Mouse (Mus musculus): ENCODE data around the gene Ube2o.

Ube2o gene

DNA sequence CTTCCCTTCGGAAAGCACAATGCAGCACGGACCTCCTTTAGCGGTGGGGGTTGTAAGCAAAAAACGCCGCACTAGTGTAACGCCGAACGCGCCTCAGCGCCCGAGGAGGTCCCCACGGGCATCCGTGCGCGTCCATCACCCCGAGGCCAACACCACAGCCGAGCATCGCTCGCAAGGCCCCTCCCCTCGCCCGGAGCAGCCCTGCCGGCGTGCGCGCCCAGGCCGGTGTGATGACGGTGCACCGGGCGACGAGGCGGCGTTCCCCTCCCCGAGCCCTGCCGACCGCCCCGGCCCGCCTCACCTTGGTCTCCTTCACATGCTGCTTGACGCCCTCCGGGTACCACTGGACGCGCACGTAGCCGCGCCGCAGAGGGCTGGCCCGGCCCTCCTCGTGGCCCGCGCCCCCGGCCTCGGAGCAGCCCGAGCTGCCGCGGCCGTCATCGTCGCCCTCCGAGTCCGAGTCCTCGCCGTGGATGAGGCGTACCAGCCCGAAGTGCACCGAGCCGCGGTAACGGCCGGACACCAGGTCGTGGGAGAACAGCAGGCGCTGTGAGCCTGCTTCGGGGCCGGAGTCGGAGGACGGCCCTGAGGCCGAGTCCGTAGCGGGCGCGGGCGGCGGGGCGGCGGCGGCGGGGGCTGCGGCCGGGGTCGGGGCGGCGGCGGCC, 404 bp downstream of the Ube2o start:
- DNase-seq (ENCODE audit: low read depth, low spot score) = peak; percentile 77

DNA sequence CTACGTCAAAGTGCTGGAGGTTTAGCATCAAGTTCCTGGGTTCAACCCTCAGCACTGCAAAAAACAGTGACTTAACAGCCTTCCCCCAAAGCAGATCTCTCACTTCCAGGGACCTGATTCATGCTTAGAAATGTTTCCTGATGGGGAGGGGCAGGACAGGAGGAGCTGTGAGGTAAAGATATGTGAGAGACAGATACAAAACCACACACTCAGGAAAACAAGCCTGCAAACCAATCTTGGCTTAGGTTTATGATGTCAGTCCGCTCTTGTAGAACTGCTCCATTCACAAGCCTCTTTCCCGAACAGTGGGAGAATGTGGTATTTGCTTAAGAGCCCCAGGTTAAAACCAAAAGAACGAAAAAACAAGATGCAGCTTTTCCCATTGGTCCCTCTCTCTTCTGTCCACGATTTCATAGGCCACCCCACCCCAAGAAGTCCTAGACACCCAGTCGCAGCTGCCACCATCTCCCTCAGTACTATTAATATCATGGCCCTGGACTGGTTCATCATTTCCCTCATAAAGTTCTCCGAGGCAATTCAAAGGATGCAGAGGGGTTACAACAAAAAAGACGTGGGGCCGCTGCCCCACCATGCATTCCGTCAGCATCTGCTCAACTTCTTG, 1.1 kb downstream of the Ube2o start:
- DNase-seq (ENCODE audit: low read depth, low spot score) = no peak

DNA sequence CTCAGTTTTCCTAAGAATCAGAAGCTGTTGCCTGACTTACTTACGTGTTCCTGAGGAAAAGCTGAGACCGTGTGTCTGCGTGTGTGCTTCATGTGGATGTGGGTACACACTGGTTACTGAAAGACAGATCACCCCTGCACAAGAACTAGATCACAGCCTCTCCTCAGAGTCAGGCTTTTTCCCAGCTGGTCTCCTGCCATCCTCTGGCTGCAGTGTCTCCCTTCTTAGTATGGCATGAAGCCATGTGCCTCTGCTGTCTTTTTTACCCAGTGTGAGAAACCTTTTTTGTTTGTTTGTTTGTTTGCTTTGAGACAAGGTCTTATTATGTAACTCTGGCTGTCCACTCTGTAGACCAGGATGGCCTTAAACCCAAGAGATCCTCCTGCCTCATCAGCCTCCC, 2.0 kb downstream of the Ube2o start:
- DNase-seq (ENCODE audit: low read depth, low spot score) = no peak

DNA sequence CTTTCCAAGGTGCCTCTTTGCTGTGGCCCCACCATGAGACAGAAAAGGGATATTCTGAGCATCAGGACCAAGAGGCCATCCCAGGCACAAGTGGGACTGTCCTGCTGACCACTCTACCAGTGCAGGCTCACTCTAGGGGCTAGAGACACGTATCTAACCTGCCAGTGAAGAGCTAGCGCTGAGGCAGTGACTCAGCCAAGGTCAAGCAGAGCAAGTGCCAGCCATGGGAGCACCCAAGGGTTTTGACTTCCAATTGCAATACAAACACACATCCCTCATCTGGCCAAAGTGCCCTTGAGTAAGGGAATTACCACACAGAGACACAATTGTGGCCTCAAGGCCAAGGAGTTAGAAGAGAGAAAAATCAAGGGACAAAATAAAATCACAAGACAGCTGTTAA, 5.9 kb downstream of the Ube2o start:
- no peak for DNase-seq (ENCODE audit: low read depth, low spot score)

DNA sequence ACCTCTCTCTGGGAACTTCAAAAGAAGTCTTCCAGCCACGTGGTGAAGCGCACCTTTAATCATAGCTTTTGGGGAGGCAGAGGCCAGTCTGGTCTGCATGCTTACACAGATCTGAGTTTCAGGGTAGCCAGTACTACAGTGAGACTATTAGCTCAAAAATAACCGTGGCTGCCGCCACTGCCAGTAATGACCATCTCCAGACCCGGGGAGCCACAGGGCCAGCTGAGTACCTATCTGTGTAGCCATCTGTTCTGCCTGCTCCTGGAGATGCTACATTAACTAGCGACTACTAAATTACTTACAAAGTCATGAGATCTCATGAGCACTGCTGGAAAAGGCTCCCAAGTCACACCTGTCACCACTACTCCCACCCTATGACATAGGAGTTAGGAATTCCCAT, 6.3 kb downstream of the Ube2o start:
- DNase-seq (ENCODE audit: low read depth, low spot score) = no peak

DNA sequence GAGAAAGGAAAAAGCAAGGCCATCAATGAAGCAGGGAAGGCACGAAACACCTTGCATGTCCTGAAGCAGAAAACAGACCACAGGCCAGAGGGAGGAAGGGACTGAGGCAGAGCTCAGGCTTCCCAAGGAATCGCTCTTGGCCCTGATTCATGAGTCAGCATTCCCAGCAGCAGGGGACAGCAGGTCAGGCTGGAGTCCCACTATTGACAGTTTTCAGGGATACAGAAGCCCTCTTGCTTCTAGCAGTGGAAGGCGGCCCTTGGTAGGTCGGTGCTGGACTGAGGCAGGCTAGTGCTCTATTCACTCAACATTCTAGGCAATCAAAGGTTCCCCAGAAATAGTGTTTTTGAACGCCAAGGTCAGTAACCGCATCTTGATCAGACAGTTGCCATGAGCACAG, 6.8 kb downstream of the Ube2o start:
- DNase-seq (ENCODE audit: low read depth, low spot score) = no peak

DNA sequence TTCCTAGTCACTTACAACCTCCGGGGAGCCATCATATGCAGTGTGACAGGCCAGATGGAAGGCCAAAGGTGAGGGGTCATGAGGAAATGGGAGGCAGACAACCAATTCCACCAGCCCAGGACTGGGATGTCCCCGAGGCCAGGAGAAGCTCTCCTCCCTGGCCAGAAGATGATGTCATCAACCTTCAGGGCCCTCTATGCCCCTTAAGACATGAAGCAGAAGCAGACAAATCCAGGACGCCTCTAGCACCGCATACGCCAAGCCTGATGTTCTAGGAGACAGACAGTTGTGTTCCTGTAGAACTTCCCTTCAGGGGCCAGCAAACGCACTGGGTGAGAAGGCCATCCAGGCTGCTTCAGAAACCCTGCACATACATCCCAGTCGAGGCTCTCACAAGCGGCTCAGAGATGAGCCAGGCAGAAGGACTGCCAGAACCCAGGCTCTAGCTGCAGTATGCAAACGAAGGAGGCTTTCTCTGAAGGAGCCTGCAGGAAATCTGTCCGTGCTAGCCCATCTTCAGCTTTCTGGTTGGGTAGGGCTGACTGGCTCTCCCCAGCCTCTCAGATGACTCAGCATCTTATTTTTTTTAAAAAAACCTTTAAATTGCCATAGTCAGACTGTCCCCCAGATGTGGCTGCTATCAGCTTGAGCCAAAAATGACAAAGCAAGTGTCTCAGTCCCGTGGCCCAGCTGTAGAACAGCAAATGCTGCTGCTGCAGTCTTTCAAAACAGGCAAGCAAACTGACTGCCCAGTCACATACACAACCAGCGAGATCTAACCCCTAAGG, 8.3 kb downstream of the Ube2o start:
- DNase-seq (ENCODE audit: low read depth, low spot score) = peak; percentile 85

DNA sequence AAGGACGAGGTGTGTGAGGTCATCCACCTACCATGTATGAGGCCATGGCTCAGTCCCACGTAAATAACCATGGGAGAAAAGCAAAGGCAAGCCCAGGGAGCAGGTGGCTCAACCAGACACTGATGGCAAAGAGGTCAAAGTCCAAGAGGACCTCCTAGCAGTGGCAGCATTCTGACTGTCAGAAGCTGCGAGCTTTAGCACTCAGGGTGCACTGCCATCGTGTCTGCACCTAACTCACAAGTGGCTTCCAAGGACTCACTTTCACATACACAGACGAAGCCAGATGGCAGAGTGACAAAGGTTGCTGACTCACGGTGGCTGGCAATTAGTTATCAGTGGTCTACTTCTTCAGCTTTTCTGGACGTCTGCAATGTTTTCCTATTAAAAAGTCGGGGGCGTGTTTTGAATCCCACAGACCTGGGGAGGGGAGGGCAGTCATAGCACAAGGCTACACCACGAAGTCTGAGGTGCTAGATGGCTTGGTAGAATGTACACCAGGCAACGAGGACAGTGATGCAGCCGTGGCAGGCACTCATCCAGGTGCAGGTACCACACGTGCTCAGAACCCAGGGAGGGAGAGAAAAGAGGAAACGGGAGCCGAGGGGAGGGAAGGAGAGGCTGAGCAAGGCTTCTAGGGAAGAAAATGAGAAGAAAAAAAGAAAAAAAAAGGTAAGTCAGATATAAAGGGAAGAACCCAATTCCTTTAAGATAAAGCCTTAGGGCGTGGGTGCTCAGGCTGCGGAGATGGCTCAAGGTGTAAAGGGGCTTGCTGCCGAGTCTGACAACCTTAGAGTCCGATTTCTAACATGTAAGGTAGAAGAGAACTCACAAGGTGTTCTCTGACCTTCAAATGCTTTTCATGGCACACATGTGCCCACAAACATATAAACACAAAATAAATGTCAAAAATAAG, 9.2 kb downstream of the Ube2o start:
- peak; percentile 56 for DNase-seq (ENCODE audit: low read depth, low spot score)

DNA sequence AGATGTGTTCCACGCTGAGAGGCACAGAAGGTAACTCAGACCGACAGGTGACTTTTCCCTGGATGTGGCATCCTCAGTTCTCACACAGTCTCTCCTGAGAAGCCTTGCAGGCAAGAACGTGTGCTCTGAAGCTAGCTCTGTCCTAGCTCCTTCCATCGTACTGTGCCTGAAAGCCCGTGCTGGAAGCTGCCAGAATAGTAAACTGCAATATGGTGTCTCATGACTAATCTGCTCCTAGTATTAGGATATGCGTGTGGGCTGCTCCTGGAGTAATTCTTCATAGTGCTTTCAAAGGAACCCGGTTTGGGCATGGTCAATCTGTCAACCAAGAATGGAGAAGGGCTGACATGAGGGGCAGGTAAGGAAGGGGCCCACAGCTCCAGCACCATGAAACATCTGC, 10.4 kb downstream of the Ube2o start:
- no peak for DNase-seq (ENCODE audit: low read depth, low spot score)

DNA sequence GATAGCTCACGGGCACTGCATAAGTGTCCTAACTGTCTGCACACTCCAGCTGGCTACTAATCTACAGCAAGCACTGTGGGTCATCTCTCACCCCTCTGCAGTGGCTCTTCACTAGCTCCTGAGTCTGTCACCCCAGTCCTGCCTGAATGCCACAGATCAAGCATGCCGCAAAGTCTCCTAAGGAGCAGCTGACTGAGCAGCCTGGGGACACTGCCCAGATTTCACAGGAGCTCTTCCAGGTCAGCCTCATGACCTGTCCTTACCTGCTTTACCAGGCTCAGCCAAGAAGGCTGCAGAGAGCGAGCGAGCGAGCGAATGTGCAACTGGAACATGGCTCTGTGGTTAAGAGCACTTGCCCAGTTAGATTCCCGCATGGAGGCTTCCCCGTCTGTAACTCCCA, 13.7 kb downstream of the Ube2o start:
- DNase-seq (ENCODE audit: low read depth, low spot score) = no peak

DNA sequence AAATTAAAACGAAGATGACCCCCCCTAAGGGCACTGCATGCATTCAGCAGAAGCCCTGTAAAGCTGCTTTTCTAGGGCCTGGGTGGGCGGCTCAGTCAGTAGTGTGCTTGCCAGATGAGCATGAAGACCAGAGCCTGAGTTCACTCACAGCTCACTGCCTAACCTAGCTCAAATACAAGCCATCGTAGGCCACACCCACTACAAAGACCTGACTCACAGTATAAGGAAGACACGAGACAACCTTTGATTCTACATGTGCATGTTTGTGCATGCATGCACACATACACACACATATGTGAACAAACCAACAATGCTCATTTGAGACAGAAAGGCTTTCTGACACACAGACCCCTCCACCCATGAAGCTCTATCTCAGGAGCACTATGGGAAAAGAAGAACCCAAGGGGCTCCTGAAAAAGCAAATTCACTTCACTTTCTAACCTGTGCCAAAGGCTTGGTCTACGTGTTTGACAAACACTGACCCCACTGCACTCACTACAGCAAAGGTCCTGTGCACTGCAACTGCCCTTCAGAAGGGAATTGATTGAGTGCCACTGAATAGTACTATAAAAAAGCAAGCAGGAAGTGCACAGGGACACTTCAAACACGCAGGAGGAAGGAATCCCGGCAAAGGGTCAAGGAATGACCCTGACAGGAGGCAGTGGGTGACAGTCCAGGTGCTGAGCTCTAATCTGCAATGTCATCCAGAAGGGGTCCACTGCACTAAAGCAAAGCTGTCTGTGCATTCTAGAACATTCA, 15.8 kb downstream of the Ube2o start:
- no peak for DNase-seq (ENCODE audit: low read depth, low spot score)

DNA sequence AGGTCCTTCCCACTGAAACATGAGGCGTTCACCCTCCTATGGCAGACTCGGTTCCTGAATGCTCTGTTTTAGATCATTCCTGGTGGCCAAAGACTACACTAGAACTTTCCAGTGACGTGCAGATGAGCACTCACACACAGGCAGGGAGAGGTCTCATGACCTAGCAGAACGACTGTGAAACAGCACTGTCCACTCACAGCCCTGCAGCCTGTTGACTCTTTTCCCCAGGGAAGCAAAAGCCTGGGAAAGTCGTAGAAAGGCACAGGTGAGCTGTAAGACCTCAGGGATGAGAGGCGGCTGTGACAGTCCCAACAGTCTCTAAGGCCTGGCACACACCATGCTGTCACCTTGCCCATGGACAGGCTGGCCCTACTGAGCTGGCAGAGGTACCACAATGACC, 24.9 kb downstream of the Ube2o start:
- DNase-seq (ENCODE audit: low read depth, low spot score) = no peak

DNA sequence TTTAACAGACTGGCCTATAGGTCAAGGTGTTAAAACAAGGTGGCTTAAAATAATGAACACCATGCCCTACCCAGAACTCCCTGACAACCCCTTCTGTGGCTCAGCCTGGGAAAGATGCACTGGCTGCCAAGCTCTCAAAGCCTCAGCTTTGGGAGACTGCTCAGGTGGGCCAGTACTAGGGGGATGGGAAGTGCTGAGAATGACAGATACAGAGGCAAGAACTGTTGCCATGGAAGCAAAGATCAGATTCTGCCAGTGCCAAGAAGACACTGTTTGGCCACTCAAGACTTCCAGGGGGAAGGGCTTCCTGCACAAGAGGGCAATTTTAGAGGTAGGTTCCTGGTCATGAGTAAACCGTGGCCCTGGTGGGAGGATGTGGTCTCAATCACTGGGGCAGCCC, 25.7 kb downstream of the Ube2o start:
- DNase-seq (ENCODE audit: low read depth, low spot score) = no peak

DNA sequence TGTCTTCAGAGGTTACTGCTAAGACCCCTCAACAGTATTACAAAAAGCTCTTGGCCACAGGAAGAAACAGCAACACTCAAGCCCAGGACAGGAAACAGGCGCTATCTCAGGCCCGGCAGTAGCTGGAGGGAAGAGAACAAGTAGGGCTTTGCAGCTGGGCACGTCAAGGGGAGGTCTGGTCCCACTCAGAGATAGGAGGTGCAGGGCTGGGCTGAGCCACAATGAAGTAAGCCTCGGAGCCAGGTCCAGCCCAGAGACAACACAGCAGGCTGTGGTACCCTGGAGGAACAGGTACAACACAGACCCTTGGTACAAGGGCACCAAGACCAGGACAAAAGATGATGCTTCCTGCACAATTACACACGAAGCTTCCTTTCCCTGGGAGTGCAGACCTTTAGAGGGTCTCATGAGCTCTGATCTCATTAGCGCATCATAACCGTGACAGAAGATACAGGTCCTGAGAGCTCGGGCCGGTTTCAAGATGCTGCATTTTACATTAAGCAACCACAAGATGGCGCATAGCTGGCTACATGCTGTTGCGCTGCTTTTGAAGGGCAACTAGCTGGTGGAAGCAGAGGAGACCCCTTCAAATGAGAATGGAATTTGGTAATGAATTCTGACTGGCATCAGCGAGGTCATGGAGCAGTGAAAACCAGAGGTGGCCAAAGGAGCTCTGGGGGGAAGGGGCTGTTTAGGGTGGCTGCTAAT, 26.9 kb downstream of the Ube2o start:
- DNase-seq (ENCODE audit: low read depth, low spot score) = peak; percentile 67

DNA sequence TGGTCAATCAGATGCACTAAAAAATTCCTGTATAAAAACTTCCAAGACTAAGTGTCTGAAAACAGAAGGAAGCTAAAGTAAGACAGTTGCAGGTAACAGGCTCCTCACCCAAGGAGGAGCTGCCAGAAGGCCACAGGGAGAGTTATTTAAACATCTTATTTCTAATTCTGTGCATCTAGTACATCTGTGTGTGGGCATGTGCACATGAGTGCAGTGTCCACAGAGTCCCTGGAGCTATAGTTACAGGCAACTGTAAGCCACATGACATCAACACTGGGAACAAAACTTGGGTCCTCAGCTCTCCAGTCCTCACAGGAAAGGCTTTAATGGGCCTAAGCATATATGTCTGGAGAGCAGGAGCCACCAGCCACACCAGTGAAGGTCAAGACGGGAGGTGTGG, 29.1 kb downstream of the Ube2o start:
- no peak for DNase-seq (ENCODE audit: low read depth, low spot score)

DNA sequence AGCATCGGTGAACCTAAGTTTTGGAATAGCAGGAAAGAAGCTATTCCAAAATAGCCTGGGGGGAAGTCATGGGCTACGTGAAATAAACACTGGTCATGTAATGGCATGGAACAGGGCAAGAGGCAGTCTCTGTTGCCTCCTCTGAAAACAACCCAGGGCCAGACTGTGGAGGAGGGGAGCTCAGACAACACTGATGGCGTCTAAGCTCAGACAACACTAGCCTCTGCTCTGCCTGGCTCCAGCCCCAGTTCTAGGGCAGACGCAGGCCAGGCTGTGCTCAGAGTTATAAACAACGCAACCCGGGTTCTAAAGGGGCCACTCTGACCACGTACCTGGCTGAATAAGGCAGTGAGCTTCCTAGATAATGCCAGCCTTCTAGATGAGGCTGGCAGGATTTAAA, 30.5 kb downstream of the Ube2o start:
- no peak for DNase-seq (ENCODE audit: low read depth, low spot score)

DNA sequence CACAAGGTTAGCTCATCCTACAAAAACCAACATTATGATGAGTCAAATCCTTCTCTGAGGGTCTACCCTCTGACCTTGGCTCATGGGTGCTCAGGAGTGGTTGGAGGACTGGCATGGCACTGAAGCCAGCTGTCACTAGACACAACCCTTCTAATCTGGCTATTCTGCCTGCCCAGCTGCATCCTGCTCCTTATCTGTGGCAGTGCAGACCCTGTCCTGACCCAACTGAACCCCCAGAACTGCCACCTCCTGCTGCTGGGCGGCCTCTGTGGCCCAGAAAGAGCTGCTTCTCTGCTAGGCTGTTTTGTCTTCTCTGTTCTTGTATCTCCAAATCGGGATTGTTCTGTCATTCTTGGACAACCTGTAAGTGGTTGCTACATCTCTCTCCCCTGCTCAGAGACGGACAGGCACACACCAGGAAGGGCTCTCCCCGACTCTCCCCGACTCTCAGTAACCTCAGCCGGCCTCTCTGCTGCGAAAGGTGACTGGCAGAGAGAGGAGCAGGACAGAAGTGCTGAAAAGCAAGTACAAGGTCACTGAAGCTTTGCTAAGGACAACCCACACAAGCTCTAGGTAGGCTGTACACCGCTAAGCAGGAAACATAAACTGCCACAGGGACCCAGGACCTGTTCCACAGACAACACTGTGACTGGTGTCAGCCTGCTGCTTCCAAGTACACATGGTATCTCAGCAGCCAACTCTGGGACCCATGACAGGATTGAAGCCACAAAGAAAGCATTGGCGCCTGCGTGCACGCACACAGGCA, 31.8 kb downstream of the Ube2o start:
- DNase-seq (ENCODE audit: low read depth, low spot score) = no peak

DNA sequence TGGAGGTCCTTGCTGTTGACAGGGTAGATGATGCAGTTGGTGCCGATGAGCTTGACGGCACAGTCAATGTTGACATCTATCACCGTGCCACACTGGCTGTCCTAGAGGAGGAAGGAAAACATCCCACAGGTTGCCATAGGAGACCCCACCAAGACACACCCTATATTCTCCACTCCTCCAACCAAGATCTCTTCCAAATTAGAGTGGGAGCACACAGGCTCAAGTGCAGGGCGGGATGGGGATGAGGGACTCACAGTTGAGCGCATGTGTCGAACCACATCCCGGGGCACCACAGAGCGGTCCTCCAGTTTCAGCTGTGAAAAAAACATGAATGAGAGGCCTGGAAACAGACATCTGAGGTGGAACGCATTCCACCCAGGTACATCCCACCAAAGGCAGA, 32.5 kb downstream of the Ube2o start:
- DNase-seq (ENCODE audit: low read depth, low spot score) = no peak

DNA sequence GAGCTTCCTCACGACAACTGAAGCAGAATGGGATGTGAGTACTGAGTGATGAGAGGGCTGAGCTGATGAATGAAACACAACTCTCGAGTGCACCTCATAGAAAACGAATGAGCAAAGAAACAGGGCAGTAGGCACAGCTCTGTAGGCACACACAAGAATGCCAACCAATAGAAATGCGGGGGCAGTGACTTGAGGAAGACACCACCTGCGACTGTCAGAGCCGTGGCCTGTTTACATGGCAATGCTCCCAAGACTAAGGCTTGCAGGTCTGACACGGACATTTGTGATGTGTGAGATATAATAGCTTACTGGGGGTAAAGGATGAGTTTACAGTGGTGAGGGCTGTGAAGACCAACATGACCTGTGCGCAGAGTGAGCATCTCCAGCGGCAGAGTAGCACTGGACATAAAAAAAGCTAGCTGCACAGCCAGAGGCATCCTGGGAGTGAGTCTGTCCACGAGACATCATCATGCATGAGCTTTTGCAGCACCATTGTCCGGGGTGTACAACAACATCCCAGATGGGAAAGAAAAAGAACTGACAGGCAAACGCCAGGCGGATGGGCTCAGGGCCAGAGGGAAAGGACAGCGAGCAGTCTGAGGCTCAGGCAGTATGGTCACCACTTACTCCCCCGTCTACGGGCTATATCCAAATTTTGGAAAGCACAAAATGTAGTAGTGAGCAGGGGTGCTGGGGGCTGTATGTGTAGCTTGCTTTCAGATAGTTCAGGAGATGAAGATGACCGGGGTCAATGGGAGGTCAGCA, 33.8 kb downstream of the Ube2o start:
- no peak for DNase-seq (ENCODE audit: low read depth, low spot score)
